Mouse (Mus musculus) C2C12 (cell line): Measurements from ENCODE around the gene Wwc1.

Experiments
- CTCF ChIP-seq: IDR thresholded peaks from one replicate; pipeline ENCODE4 v1.5.1; 2011; ENCODE audit not compliant: control insufficient read depth, insufficient read depth, insufficient read length
- USF1 ChIP-seq: IDR thresholded peaks from one replicate; pipeline ENCODE4 v1.6.1; 2011; ENCODE audit warnings: low read depth, mild to moderate bottlenecking, control low read depth, moderate library complexity

DNA sequence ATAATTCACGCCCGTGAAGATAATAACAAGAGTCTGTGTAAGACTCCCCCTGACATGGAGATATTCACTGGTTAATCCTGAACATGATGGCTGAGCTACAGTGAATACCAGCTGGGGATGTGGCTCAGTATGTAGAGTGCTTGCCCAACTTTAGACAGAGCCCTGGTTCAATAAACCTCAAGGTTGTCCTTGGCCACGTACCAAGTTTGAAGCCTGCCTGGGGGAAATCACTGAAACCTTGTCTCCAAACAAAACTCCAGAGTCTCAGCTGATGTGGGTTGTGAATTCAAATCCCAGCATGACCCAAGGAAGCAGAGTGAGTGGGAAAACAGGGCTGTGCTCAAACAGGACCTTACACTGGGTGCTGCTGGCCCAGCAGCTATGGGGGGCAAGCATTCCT is 30.3 kb downstream of the Wwc1 start:
- TF ChIP-seq USF1 (no peak), CTCF (no peak)
